Mouse (Mus musculus) WW6 (cell line): ENCODE results near the gene Ddx59.

Experiments used
- DNase-seq: peaks from one replicate; pipeline ENCODE4 v3.0.0-alpha.2; 2013; ENCODE audit warnings: low read depth, low spot score

The Ddx59 gene

DNA sequence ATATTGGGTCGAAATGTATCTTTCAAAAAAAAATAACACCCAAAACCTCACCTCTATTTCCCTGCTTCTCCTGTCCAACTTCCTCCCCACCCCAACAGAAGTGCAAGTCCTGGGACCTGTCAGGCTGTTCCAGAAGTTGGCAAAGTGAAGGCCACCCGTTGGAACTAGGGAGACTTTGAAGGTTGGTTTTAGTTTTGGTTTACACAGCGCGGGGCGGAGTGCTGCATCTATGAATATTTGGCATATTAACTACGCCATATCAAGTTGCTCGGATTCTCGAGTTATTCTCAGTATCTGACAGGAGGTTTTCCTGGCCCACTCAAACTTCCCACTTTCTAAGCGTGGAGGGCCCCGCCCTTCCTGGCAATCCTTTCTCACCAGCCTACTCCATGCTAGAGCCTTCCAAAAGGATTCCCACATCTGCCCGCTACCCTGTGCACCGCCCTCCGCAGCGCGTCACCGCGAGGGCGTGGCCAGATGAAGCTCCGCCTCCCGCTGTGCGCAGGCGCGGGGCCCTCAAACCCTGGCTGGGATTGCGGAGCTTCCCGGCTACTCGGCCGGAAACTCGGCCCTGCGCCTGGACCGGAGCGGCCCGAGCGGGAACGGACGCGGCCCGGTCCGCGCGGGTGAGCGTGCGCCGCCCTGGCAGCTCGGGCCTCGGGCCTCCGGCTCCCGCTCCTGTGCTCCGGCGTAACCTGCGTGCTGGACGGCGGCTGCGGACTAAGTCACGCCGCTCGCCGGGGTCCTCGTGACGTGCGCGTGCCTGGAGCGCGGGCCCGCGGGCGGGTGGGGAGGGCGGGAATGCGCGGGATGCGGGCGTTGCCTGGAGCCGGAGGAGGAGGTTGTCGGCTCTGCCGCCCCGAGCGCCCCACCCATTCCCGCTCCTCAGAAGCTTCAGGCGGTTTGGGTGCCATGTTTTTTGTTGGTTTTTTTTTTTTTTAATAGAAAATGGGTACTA is at the start of gene Ddx59:
Gene Ddx59 (plus strand): TSS at position 474 of the 958 bp plus-strand sequence.
- DNase-seq, result peak; percentile 85

DNA sequence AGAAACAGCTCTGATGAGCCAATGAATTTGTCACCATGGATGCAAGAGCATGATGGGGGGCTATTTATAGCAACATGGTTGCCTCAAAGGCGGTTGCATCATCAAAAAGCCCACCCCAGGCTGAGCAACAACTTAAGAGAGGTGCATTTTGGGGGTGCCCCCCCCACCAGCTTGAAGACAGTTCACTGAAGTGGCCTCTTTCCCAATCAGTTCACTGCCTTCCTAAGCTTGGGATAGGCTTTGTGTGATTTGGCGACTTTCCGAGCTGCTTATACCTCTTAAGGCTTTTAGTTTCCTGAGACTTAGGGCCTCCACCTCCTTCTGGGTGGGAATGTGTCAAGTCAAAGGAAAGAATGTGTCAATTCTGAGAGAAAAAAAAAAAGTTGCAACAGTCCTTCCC is 49.1 kb upstream of the Ddx59 start:
- DNase-seq, result no peak

DNA sequence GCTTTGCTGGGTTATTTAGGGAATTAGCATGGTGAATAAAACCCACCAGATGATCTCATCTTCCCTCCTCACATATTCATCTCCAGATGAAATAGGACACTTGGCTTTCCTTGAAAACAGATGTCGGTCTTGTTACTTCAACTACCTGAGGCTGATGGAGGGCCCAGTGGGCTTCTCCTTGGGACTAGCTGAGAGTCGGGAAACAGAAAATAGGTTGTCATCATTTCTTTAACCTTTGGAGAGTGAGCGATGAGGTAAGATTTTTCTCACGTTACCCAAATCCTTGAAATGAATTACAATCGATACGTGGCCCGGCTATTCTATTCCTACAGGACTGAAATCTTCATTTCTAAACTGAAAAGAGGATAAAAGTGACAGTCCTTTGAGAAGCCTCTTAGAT is 35.8 kb upstream of the Ddx59 start:
- no peak for DNase-seq

DNA sequence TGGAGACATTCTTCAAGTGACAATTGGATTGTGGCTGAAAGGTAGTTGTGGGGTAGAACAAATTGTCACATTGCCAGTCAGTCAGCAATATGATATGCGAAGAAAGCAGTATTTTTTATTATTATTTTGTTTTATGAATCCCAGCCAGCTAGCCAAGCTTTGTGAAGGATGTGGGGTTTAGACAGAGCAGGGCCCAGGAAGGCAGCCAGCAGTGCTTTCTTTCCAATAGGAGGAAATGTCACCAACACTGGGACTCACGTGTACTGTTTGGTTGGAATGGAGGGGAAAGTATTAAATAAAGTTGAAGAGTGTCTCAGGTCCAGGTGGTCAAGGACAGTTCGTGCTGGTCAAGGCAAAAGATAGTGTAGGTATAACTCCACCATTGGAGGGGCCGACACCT is 34.9 kb upstream of the Ddx59 start:
- no peak for DNase-seq

DNA sequence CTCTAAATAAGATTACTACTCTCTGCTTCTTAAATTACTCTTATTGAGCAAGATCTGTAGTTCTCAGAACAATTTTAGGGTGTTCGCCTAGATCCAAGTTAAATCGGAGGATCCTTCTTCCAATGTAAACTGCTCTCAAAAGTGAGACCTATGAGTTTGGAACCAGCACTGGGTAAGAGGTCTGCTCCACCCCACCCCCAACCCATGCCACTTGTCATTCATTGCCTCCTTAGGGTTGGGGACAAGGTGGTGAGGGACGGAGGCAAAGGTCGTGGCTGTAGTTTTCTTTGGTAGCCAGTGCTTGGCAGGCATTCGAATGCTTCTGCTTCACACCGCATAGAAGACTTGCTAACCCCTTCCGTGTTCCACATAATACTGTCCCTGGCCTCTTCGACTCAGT is 34.5 kb upstream of the Ddx59 start:
- DNase-seq, result no peak

DNA sequence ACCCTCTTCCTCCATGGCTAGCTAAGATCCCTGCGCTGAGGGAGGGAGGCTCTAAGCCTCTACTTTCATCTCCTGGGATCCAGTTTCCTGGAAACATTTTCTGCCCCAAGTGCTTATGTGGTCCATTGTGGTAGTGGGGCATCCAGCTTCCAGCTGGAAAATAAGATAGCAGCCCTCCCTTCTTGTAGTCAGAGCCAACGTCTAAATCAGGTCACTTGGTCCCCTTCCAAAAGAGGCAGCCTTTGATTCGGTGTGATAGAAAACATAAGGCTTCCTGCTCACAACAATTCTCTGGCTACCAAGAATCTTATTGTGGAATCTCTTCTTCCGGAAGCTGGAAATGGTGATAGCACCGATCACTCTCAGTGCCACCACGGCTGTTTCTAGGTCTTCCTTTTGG is 33.9 kb upstream of the Ddx59 start:
- DNase-seq, result no peak

DNA sequence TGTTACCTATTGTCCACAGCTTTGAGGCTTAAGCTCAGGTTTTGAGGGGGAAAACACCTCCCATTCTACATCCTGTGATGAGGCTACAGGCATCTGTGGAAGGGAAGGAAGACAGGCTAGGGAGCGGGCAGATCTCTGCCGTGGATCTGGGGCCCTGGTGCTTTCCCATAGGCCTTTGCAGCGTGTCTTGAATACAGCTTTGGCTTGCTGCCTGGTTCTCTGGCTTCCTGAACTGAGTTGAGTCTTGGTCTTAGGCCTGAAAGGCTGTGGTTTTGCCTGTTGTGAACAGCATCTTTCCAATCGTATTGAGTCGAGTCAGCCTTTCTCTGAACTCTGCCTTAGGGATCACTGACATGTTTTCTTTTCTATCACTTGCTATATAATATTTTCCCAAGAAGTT is 33.5 kb upstream of the Ddx59 start:
- DNase-seq, result no peak

DNA sequence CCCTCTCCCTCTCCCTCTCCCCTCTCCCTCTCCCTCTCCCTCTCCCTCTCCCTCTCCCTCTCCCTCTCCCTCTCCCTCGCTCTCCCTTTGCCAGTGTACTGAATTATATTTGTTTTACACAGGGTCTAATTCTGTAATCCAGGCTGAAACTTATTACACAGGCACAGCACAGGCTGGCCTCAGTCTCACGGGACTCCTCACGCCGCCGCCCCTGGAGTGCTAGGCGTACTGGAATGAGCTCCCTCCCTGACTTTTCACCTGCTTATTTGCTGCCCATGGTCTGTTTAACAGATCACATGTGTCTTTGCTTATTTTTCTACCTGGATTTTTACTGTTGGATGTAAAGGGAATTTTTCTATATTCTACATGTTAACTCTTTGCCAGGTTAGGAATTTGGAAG is 28.2 kb upstream of the Ddx59 start:
- no peak for DNase-seq

DNA sequence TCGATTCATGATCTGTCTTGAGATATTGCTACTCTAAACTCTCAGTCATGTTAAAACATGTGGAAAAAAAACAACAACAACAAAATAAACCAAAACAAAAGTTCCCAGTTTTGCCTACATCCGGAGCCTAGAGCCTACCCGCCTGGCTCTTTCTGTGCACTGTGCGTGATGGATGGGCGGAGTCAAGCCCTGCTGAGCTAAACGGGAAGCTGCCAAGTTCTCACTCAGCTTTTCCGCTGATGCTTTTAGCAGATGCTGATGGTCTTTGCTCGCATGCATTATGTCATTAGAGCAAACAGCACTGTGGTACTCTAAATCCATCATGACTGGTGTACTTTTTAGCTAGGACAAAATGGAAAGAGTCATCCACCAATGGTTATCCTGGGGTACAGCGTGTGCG is 20.6 kb upstream of the Ddx59 start:
- DNase-seq, result no peak

DNA sequence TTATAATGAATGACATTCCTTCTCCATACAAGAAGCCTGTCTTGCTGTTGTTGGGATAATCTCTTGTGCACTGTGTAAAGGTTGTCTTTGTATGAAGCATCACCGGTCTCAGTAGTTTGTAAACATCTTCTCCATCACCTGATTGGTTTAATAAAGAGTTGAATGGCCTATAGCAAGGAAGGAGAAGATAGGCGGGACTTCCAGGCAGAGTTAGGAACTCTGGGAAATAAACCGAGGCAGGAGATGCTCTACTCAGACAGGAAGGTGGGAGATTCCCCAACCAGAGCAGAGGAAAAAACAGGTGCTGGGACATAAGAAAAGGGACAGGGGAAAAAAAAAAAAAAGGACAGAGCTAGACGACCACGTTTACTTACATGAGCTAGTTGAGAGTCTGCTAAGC is 20.0 kb upstream of the Ddx59 start:
- DNase-seq, result no peak

DNA sequence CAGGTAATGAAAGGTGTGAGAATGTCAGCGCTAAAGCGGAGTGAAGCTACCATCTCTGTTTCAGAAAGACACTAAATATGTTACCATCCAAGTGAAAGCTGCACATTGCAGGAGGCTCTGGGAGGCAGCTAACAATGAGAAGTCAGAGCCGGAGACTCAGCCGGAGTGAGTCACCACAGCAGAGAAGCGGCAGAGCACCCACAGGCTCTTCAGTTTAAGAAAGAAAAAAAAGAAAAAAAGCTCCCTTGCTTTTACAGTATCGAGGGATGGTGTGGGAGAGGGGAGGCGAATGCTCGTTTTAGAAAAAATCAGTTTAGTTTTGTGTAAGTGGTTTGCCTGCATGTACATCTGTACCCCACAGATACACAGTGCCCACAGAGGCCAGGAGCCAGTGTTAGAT is 13.8 kb upstream of the Ddx59 start:
- DNase-seq, result no peak

DNA sequence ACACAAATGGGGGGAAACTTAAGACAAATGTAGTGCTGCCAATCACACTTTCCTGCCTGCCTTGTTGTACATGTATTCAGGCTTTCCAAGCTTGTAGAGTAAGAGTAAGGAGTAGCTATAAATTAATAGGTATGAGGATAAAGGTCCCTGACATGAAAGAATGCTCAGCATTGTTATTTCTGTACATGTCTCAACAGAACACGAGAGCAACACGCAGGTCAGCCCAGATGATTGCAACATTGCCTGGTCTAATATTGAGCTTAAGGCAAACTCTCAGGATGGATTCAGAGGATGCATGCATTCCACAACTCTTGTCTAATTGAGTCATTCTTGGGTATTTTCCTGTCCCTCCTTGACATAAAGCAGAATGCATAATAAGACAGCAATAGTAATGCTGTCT is 5.4 kb upstream of the Ddx59 start:
- no peak for DNase-seq

DNA sequence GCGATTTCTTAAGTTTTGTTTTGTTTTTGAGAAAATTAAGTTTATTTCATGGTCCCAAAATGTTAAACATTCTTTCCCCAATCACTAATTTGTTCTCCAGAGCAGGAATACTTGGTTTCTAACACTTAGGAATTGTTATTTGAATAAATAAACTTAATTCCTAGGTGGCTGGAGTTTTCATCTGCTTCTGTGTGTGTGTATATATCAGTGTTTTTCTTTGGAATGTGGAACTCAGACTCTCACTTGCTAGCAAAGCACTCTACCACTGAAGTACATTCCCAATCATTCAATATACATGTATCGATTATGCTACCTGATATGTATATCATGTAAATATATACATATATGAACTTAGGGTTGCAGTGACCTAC is 670 bp downstream of the Ddx59 start:
- no peak for DNase-seq

DNA sequence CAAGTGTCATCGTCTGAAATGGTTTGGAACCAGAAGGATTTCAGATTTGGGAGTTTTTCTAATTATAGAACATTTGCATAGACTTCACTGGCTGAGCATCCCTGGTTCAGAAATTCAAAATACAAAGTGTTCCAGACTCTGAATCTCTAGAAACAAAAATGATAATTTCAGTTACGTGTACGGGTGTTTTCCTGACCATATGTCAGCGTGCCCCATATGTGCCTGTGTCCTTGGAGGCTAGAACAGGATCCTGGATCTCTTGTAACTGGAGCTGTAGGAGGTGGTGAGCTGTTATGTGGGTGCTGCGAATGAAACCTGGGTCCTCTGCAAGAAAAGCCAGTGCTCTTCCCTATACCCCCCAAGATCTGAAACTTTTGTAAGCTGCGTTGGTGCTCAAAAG is 3.3 kb downstream of the Ddx59 start:
- DNase-seq, result no peak

DNA sequence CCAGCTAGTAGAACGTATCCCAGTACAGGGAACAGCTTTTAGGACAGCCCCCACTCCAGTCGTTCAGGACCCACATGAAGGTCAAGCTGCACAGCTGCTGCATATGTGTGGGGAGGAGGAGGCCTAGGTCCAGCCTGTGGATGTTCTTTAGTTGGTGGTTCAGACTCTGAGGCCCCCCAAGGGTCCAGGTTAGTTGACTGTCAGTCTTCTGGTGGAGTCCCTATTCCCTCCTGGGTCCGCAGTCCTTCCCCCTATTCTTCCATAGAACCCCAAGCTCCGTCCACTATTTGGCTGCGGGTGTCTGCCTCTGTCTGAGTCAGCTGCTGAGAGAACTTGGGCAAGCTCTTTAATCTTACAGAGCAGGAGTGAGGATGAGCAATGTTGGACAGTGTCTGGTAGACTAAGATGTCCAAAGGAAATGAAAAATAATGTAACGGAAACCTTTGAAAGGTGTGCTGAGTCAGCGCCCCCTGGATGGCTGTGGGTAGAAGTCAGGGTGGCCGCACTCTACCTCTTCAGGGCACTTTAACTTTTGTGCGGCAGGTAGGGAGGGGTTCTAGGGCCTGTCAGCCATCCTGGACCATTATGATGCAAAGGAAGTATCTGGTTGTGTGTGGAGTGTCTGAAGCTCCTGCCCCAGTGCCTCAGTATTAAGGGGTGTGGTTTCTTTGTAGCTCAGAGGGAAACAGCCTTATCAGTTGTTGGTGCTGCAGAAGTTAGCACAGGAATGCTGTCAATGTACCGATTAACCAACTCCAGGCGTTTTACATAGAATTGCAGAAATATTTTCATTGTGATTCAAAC is 12.3 kb downstream of the Ddx59 start:
- DNase-seq, result peak; percentile 64

DNA sequence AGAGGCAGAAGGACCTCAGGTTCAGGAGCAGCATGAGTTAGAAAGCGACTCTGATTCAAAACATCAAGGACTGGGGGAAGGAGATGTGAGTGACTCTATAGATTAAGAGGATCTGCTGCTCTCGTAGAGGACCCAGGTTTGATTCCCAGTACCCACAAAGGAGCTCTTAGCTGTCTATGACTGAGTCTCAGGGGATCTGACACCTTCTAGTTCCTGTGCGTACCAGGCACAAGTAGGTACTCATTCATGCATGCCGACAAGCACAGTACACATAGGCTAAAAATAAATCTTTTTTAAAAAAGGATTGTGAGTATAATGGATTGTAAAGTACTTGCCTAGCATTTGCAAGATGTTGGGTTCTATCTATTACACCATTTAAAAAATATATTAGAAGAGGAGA is 13.9 kb downstream of the Ddx59 start:
- DNase-seq, result no peak

DNA sequence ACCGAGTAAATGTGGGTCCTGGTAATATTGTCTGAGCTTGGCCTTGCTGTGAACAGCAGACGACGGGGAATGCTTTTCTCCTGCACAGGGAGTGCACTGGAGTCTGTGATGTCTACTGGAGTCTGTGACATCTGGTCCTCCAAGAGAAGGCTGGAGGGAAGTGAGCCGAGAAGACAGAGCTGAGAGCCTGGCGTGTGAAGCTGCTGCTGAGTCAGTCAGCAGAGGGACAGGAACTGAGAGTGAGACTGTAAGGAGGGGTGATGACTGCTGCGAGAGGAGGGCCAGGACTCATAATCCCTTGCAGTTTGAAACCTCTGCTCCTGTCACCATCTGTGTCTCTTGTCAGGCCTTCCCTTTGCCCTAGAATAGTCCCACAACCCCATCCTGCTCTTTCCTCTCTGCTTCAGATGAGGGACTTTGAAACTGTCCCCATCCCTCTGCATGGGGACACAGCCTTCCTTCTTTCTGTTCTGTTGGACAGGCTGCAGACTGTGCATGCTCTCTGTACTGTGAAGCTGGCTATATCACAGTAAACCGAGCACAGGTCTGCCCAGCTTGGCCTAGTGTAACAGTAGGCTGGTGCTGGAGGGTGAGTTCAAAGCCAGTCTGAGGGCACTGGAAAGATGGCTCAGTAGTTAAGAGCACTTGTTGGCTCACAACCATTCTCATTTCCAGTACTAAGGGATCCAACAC is 15.2 kb downstream of the Ddx59 start:
- no peak for DNase-seq

DNA sequence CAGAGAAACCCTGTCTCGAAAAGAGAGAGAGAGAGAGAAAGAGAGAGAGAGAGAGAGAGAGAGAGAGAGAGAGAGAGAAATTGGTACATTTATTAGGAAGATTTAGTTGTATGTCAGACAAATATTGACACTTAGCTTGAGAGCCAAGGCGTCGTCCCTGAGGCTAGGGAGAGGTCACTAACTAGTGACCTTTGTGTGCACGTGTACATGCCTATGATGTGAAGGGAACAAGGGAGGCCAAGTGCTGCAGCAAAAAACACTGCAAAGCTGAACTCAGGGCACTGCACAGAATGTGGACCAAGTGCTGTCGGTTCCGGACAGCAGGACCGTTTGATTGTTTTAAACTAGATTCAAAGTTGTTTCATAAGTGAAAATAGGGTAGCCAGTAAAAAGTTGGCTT is 25.7 kb downstream of the Ddx59 start:
- DNase-seq, result no peak

DNA sequence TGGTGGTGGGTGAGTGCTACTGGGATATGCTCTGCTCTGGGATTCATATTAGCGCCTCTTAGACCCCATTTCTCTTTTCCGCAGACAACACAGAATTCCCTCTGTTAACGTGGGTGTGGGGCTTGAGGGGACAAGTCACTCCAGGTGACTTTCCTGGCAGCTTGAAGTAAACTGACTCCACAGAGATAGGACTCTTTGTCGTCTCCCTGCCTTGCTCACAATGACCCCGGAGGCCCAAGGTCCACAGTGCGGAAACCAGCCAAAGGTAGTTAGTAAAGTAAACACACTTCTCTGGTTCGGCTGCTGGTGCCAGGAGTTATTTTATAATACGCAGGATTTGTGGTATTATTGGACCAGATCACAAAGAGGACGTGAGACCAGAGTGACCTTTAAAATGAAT is 27.7 kb downstream of the Ddx59 start:
- DNase-seq, result no peak

DNA sequence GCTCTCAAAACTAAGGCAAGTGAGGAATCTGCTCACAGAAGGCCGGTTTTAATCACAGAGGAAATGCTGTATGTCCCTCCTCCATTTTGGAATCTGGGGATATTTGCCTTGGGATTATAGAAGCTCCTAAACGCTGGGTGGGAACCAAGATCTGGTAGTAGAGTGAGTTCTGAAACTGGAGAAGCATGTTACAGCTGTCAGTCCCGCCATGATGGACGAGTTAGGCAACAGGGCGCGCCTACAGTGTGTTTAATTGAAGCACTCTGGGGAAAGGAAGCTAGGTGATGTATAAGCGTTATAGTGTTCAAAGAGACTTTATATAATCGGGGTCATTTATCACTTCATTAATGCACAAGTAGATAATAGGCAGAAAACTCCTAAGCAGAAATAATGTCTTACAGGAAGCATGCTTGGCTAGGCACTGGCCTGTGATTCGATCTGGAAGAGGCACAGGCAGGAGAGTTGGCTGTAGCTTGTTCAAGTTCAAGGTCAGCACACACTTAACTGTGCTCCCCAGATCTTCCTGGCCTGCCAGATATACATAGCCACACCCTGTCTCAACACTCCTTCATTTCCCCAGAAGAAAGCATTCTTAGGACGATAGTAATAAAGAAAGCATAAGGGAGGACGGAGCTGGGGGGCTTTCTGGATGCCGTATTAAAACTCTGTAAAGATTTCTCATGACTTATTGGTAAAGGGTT is 29.6 kb downstream of the Ddx59 start:
- DNase-seq, result no peak

DNA sequence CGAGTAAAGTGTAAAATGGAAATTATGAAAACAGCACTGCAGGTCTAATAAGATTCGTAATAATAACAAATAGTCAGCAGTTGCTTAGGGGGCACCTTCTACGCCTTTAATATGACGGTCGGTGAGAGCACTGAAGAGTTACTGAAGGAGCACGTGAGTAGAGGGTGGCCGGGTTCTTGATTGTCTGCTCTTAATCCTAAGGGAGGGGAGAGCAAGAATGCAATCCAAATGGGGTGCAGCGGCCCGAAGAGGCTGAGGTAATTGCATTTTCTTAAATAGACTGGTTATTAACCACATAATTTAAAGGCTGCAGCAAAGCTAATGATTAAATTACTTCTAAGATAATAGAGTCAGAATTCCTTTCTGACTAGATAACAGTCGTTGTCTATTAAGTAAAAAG is 31.9 kb downstream of the Ddx59 start:
- no peak for DNase-seq

DNA sequence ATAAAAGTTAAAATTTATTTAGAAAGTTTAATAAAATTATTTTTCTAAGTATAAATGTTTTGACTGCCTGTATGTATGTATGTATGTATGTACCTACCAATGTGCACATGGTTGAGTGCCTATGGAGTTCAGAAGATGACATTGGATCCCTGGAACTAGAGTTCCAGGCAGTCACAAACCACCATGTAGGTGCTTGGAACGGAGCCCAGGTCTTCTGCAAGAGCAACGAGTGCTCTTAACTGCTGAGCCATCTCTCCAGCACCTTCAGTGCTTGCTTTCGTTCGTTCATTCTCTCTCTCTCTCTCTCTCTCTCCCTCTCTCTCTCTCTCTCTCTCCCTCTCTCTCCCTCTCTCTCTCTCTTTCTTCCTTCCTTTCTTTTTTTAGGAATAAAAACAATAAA is 32.3 kb downstream of the Ddx59 start:
- DNase-seq, result no peak
